Mouse (Mus musculus) granulocyte monocyte progenitor cell, adult 5-6 weeks (primary cell): ENCODE measurements around the gene Trim59. TPM values are rescaled to one million over a fixed set of nuclear protein-coding genes. Genes with fewer than 3 reads are reported as not detected.

ENCODE experiments used
- ATAC-seq: replicated peaks from 2 replicates; pipeline ENCODE4 v1.8.0; 2016; ENCODE audit warnings: mild to moderate bottlenecking, moderate TSS enrichment, inconsistent platforms; ENCODE audit not compliant: poor library complexity, severe bottlenecking
- total RNA-seq, 2 experiments: library from RNA; stranded (forward) in 1 of 2; stranded (reverse) in 1 of 2; fragments of 200-712, 200-1000 nt in 1 of 2; fragments of >200 nt in 1 of 2; fragmentation: Nextera tagmentation in 1 of 2; gene quantifications; 2 replicates each; pipeline ENCODE4 v1.2.3; 2014 to 2017

The Trim59 gene
- total RNA-seq, 2 experiments from 2014 or later = 20.2 to 28.7 TPM

- no peak for ATAC-seq
Measured at GRCm38 (mm10) chr3:69006246-69006760, 38.3 kb downstream of the Trim59 start.

DNA sequence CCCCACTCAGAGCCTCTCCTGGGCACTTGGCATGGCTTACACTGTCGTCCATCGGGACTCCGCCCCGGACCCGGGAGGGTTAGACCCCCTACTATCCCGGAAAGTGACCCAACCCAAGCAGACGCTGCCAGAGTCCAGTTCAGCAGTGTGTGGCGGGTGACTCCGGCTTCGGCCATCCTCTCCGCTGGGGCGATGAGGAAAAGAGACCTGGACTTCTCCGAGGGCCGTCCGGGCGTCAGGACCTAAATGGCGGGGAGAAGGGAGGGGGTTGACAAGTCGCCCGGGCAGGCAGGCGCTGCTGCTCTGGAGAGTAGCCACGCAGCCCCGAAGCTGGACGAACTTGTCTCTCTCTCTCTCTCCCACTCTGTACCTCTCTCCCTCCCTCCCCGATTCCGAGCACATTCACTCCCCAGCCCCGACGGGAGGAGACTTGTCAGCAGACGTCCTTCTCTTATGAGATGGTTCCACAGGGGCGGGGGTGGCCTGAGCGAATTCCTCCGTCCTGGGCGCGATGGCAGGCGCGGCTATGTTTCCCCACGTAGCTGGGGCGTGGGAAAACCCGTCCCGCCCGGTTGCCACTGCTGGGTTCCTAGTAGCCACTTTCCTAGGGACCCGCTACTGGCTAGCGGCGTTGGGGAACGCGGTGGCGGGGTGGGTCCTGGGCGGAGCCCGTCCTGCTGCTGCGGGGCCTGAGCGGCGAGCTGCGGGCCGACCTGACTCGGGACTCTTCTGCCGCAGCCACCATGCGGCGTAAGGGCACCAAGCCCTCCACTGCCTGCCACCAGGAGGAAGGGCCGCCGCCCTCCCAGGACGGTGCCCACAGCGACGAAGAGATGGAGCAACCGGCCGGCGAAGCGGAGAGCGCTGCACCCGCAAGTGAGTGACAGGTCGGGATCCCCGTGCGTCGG lies 39.0 kb downstream of the Trim59 start:
- peak; percentile 57 for ATAC-seq

DNA sequence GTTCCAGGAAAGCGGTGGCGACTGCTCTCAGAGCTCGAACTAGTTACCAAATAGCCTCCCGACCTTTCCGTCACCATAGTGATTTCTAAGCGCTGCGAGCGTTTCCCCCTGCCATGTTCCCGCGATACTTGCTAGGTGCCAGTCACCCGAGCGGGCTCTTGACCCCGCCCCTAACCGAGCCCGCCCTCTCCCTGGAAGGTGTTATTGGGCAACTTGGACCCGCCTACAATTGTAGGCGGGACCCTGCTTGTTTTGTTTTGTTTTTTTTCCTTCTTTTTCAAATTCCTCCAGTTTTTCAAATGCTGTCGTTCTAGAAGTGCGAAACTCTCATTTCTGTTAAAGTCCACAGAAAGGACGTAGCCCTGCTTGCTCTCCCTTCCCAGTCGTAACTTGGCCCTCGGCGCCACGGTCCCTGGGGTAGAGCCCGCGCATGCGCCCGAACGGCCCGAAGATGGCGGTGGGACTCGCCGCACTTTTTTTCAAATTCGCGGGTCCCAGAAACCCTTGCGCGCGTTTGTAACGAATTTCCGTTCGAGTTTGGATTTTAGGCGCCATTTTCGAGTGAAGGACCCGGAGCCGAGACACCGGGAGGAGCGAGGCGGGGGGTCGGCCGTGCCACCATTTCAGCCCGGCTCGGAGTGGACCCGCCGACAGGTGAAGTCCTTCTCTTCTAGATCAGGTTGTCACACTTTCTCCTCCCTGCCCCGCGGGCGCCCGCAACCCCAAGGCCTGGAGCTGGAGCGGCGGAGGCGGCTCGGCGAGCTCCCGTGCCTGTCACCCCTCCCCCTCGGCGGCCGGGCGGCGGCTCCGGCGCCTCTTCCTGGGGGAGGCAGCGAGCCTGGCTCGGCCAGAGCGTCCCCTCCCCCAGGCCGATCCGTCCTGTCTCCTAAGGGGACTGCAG lies 39.9 kb downstream of the Trim59 start, which contains the start of the genes Ift80 and Smc4:
Gene Ift80, minus strand, starts transcription at position 134 of the 901 bp plus-strand sequence.
Gene Smc4, plus strand, starts transcription at position 302 of the 901 bp plus-strand sequence.
- ATAC-seq = peak; percentile 85

GRCm38 (mm10) chr3:69004055-69004436 lies 40.5 kb downstream of the Trim59 start:
- ATAC-seq = no peak

- ATAC-seq = no peak
Measured at GRCm38 (mm10) chr3:69002781-69003180, 41.8 kb downstream of the Trim59 start.

GRCm38 (mm10) chr3:68986550-68986949 lies 58.0 kb downstream of the Trim59 start:
- ATAC-seq = no peak

Other genes with a start within 250 kb of the Trim59 start
- not detected in 2 replicates for gene 1110032F04Rik, start 175.2 kb downstream of the Trim59 start, total RNA-seq (2014; fragmentation: Nextera tagmentation)
- not detected in 2 replicates for gene 1110032F04Rik, start 175.2 kb downstream of the Trim59 start, total RNA-seq (2017)
- 11.9 and 16.4 TPM in 2 replicates for gene Ift80, start 40.2 kb downstream of the Trim59 start, total RNA-seq (2014; fragmentation: Nextera tagmentation)
- 20.2 and 27.6 TPM in 2 replicates for gene Ift80, start 40.2 kb downstream of the Trim59 start, total RNA-seq (2017)
- 115 and 179 TPM in 2 replicates for gene Smc4, start 40.0 kb downstream of the Trim59 start, total RNA-seq (2014; fragmentation: Nextera tagmentation)
- gene Smc4, start 40.0 kb downstream of the Trim59 start, total RNA-seq (2017) = 624 and 700 TPM in 2 replicates
- gene Kpna4, start 82.4 kb upstream of the Trim59 start, total RNA-seq (2014; fragmentation: Nextera tagmentation) = 51.9 and 55.0 TPM in 2 replicates
- gene Kpna4, start 82.4 kb upstream of the Trim59 start, total RNA-seq (2017) = 59.9 and 61.4 TPM in 2 replicates
- gene Arl14, start 177.7 kb upstream of the Trim59 start, total RNA-seq (2014; fragmentation: Nextera tagmentation) = not detected in 2 replicates
- not detected in 2 replicates for gene Arl14, start 177.7 kb upstream of the Trim59 start, total RNA-seq (2017)